Mouse (Mus musculus) heart, adult 2 months (tissue): ENCODE measurements at regions not wholly inside any gene's neighbourhood (a gene's known extent, or its start where the extent isn't known, plus 50 kb on each side); places are given as distances from the start of the nearest gene placed in this dataset.

ENCODE experiments used
- CTCF ChIP-seq: fragments of 200-600 bp; IDR thresholded peaks from 2 replicates; pipeline ENCODE4 v1.8.1; 2022; ENCODE audit warnings: antibody characterized with exemption, mild to moderate bottlenecking, moderate library complexity
- EP300 ChIP-seq: fragments of 200-500 bp; IDR thresholded peaks from 2 replicates; pipeline ENCODE4 v1.6.1; 2011; ENCODE audit warnings: low read depth, low read length, control low read depth; ENCODE audit not compliant: insufficient read depth
- POLR2A ChIP-seq: fragments of 200-500 bp; IDR thresholded peaks from 2 replicates; pipeline ENCODE4 v1.6.1; 2011; ENCODE audit warnings: mild to moderate bottlenecking, low read depth, low read length, control low read depth; ENCODE audit not compliant: insufficient read depth

DNA sequence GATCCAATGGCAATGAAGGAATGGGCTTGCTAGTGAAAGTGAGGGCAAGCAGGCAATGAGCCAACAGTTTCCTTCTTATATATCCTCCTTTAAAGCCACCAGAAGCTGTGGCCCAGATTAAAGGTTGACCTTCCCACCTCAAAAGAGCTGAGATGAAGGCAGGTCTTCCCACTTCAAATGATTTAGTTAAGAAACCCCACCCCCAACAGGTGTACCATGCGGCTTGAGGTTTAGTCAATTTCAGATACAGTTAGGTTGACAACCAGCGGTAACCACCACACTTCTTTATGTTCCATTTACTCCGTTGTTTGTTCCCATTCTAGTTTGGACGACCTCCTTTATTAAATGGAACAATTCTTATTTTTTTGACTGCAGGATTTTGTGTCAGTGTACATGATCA lies 317.8 kb upstream of the Ptger4 start:
- TF ChIP-seq EP300 (no peak), CTCF (no peak), POLR2A (no peak)
